Mouse (Mus musculus) heart, postnatal 0 days (tissue): ENCODE measurements around the gene Pnpo. TPM values are rescaled to one million over a fixed set of nuclear protein-coding genes. Genes with fewer than 3 reads are reported as not detected.

Source experiments
- ATAC-seq: fragments of 200-750 bp; cut with Nextera tagmentation; 2 replicates; pipeline ENCODE4 v1.8.0; 2017; ENCODE audit warnings: low read depth, moderate number of reproducible peaks, moderate library complexity; ENCODE audit not compliant: insufficient read depth
- DNase-seq: peaks from one replicate; pipeline ENCODE4 v3.0.0-alpha.2; 2016; ENCODE audit warnings: low spot score
- H3K27ac ChIP-seq: fragments of 300-500 bp; sonication (generic); 2 replicates; pipeline ENCODE4 v1.5.1; 2014; ENCODE audit warnings: low read depth, mild to moderate bottlenecking
- H3K27me3 ChIP-seq: fragments of 300-500 bp; sonication (generic); 2 replicates; pipeline ENCODE4 v1.6.1; 2014; ENCODE audit warnings: low read length, mixed read lengths; ENCODE audit not compliant: control insufficient read depth, insufficient read depth
- H3K36me3 ChIP-seq: fragments of 300-500 bp; sonication (generic); replicated peaks from 2 replicates; pipeline ENCODE4 v1.6.1; 2014; ENCODE audit warnings: low read length, mixed read lengths; ENCODE audit not compliant: control insufficient read depth, insufficient read depth
- H3K4me1 ChIP-seq: fragments of 300-500 bp; sonication (generic); 2 replicates; pipeline ENCODE4 v1.6.1; 2014; ENCODE audit warnings: antibody characterized with exemption; ENCODE audit not compliant: control insufficient read depth, insufficient read depth
- H3K4me2 ChIP-seq: fragments of 300-500 bp; sonication (generic); 2 replicates; pipeline ENCODE4 v1.6.1; 2014; ENCODE audit warnings: low read depth, mild to moderate bottlenecking, low read length, moderate library complexity
- H3K4me3 ChIP-seq: fragments of 300-500 bp; sonication (generic); 2 replicates; pipeline ENCODE4 v1.5.1; 2014; ENCODE audit warnings: low read depth, low read length
- H3K9ac ChIP-seq: fragments of 300-500 bp; sonication (generic); replicated peaks from 2 replicates; pipeline ENCODE4 v1.6.1; 2014; ENCODE audit warnings: low read depth, low read length, mixed read lengths
- H3K9me3 ChIP-seq: fragments of 300-500 bp; sonication (generic); replicated peaks from 2 replicates; pipeline ENCODE4 v1.6.1; 2016; ENCODE audit warnings: low read length; ENCODE audit not compliant: control insufficient read depth
- CTCF ChIP-seq: IDR thresholded peaks from 2 replicates; pipeline ENCODE4 v1.5.1; 2016; ENCODE audit warnings: antibody characterized with exemption, control low read depth, low read depth
- EP300 ChIP-seq: IDR thresholded peaks from 2 replicates; pipeline ENCODE4 v1.6.1; 2016; ENCODE audit warnings: antibody characterized with exemption, low read depth
- WGBS: fragments of 180-500 bp; shearing (Covaris S2); extraction: QIAGEN DNeasy Blood & Tissue Kit; methylation state at CpG from one replicate; pipeline ENCODE4 v1.1.7; 2014; 5-methylcytosine and 5-hydroxymethylcytosine counted together
- polyA plus RNA-seq: library from polyadenylated mRNA; unstranded; fragments of >200 nt; fragmentation: Nextera tagmentation; extraction: Ambion mirVana; gene quantifications from 2 replicates; pipeline ENCODE4 v1.2.1, GENCODE M21; 2015
- total RNA-seq: library from RNA; depleted of rRNA; stranded (reverse); fragments of >200 nt; gene quantifications from 2 replicates; pipeline ENCODE4 v1.2.3, GENCODE M21; 2014; ENCODE audit warnings: low replicate concordance; rRNA removed

Pnpo gene
- total RNA-seq = 20.9 and 27.3 TPM in 2 replicates
- 25.0 and 28.1 TPM in 2 replicates for polyA plus RNA-seq

DNA sequence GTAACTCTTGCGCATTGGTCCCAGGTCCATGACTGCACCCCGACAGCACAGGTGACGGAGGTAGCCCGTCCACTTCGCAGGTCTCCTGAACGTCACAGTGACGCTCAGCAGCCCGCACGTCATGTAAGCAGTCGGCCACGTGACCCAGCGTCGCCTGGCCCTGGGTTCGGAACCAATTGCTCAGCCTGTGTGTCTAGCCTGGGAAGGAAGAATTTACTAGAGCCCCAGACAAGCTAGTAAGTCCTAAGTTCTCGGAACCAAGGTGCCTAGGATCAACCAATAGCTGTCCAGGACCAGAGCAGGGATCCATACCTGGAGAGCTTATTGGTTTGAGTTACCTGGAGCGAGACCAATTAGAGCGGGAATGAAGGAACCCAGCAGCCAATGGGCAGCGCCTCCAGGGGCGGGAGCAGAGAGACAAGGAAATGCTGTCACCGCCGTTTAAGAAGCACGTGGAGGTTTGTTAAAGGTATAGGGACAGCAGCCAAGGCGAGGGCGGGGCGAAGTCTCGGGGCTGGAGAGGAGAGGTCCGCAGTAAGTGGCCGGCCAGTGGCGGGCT, at the start of gene Pnpo:
Gene Pnpo (minus strand): TSS at position 241 of the 559 bp plus-strand sequence.
- TF ChIP-seq CTCF = no peak
- no peak for TF ChIP-seq EP300
- H3K4me3 ChIP-seq = peak within 1 kb of the TSS; percentile 62
- H3K27me3 ChIP-seq = no peaks in the 10 kb centered on the region
- ATAC-seq (peak; percentile 98), DNase-seq (peak; percentile 96)
- under 1% methylated on average over 29 of the region's 29 CpGs for WGBS
- no peaks in the 10 kb centered on the region for H3K36me3 ChIP-seq
- H3K9ac ChIP-seq = peak within 1 kb of the TSS; percentile 68
- H3K27ac ChIP-seq = peak within 1 kb of the TSS; percentile 5
- peak within 1 kb of the TSS; percentile 96 for H3K4me2 ChIP-seq
- H3K9me3 ChIP-seq = no peaks in the 10 kb centered on the region
- H3K4me1 ChIP-seq = peaks cover 12% of the 10 kb centered on the region

DNA sequence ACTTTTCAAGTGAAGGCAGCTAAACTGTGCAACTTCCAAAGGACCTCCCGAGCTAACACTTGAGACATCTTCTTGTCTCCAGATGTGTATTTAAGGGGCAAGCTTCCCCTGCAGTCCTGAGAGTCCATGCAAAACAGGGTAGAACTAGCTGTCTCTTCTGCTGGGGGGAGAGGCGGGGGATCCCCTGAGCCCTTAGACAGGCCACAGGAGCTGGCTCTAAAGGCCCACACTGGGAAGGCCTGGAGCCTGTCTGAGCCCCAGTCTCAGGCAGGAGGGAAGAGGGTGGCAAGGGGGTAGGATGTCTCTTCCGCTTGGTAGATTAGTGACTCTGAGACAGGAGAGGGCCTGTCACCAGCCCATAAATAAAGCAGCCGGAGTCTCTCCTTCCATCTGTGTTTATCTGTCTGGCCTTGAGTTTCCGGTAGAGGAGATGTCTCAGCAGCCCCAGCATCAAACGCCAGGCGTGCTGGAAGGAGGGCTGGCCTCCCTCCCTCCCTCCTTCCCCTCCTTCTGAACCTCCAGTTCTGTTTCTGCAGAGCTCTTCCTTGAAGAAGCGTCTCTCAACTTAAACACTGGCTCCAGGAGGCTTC, 49.0 kb upstream of the Pnpo start:
- no peaks in the 10 kb centered on the region; the same call in 1 of the 2 replicates for H3K4me1 ChIP-seq
- no peak for DNase-seq
- H3K9ac ChIP-seq = no peak overlapping the region
- H3K36me3 ChIP-seq = no peaks in the 10 kb centered on the region
- WGBS = 34% methylated on average over 8 of the region's 8 CpGs
- no peak overlapping the region for H3K4me2 ChIP-seq
- ATAC-seq = no peak
- H3K27me3 ChIP-seq = peaks cover 59% of the 10 kb centered on the region
- TF ChIP-seq EP300 (no peak), CTCF (no peak)
- no peak overlapping the region for H3K27ac ChIP-seq
- no peak overlapping the region for H3K4me3 ChIP-seq
- no peaks in the 10 kb centered on the region for H3K9me3 ChIP-seq

DNA sequence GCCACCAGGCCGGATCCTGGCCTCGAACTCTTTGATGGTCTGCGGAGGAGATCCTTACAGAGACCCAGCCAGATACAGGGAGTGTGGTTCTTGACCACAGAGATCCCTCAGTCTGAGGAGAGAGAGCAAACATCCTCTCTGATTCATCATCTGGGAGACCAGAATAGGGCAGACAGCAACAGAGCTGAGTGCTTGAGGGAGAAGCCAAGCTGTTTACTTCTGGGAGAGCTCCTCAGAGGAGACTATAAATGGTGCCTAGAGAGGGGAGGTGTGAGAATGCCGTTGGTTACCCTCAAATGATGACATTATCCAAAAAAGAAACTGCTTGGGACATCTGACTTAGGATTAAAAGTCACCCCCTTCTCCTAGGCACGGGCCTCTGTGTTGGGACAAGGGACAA, 47.7 kb upstream of the Pnpo start:
- Histone ChIP-seq H3K27me3 (peaks cover 58% of the 10 kb centered on the region), H3K4me1 (no peaks in the 10 kb centered on the region; the same call in 1 of the 2 replicates), H3K36me3 (no peaks in the 10 kb centered on the region), H3K27ac (no peak overlapping the region), H3K4me2 (no peak overlapping the region), H3K9ac (no peak overlapping the region), H3K4me3 (no peak overlapping the region), H3K9me3 (no peaks in the 10 kb centered on the region)
- 67% methylated on average over 5 of the region's 5 CpGs for WGBS
- ATAC-seq (no peak), DNase-seq (no peak)
- no peak for TF ChIP-seq CTCF
- TF ChIP-seq EP300 = no peak

DNA sequence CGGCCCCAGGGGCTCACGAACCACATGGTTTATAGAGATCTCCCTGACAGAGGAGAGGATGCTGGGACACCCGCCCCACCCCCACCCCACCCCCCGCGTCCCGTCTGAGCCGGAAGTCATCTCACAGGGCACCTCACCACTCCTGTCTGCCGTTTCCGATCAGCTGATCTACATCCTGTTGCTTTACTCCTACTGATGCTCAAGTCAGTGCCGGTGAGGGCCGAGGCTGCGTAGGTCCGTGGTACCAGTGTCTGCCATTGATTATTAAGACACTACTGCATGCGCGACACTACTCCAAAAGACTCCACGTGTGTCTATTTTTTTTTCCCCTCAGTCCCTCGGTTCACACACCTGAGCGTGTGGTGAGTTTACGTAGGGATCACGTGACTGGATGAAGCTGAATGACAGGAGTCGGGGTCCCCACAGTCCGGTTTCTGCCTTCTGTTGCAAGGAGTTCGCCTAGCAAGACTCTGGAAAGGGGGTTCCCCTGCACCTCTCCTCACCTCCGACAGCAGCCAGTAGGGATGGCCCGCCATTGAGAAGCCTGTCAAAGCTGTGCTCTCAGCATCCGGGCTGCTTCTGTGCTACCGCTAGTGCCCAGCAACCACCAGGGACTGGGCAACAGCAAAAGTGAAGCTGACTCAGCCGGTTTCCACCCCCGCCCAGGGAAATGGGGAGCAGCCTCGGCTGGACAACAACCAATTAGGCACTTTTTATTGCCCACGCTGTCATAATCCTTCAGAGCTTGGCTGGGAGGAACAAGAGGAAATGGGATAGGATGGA, 44.3 kb upstream of the Pnpo start:
- DNase-seq (no peak), ATAC-seq (no peak)
- Histone ChIP-seq H3K9me3 (no peaks in the 10 kb centered on the region), H3K4me3 (peak overlapping the region; percentile 11), H3K27me3 (peaks cover 59% of the 10 kb centered on the region), H3K36me3 (no peaks in the 10 kb centered on the region), H3K9ac (no peak overlapping the region), H3K4me2 (peak overlapping the region; percentile 41), H3K27ac (no peak overlapping the region), H3K4me1 (no peaks in the 10 kb centered on the region; the same call in 1 of the 2 replicates)
- TF ChIP-seq EP300 (no peak), CTCF (no peak)
- WGBS = 4% methylated on average over 31 of the region's 31 CpGs

DNA sequence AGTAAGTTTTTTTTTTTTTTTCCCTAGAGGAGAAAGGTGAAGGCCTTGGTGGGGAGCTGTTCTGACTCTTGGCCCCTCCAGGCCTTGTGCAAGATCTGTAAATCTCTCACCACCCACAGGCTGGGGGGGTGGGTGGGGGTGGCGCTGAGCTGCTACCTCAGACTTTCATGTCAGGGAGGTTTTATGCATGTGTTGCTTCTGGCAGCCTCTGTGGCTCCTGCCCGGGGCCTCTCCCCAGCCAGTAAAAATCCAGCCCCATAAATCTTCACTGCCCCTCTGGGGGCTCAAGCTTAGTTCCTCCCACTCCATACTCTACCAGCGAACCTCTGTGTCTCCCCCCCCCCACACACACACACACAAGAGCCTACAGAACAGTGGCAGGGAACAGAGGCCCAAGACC, 42.7 kb upstream of the Pnpo start:
- DNase-seq = no peak
- no peaks in the 10 kb centered on the region for H3K9me3 ChIP-seq
- no peak overlapping the region for H3K27ac ChIP-seq
- no peak overlapping the region for H3K9ac ChIP-seq
- no peak overlapping the region for H3K4me2 ChIP-seq
- WGBS = 44% methylated on average over 3 of the region's 3 CpGs
- no peak overlapping the region for H3K4me3 ChIP-seq
- TF ChIP-seq CTCF = no peak
- peaks cover 52% of the 10 kb centered on the region for H3K27me3 ChIP-seq
- H3K4me1 ChIP-seq = no peaks in the 10 kb centered on the region; the same call in 1 of the 2 replicates
- ATAC-seq = no peak
- no peaks in the 10 kb centered on the region for H3K36me3 ChIP-seq
